8 mouse cellular contexts compared by ENCODE assay signal in genomic region chr10:34418204-34418756, GRCm38 (mm10). TPM values are rescaled to one million over a fixed set of nuclear protein-coding genes. Genes with fewer than 3 reads are reported as not detected.
DNase-seq lines count a peak whose midpoint lies in the region; ATAC-seq and TF ChIP-seq lines count a peak whose summit lies in the region.

Gene Nt5dc1 (minus strand): TSS chr10:34418552.

- H3K9me3 ChIP-seq in heart, embryonic 12.5 days (replicated peaks) = 0 out of 2 replicates have a peak, but pooled peaks cover 5% of the 10 kb centered on the region
- no peaks in the 10 kb centered on the region for H3K9me3 ChIP-seq in kidney, postnatal 0 days (replicated peaks; ENCODE audit: low read length)
- no peaks in the 10 kb centered on the region for H3K9me3 ChIP-seq in liver, embryonic 11.5 days (ENCODE audit: control insufficient read depth, low read length)
- H3K9me3 ChIP-seq in stomach, embryonic 14.5 days (ENCODE audit: control insufficient read depth, low read depth, low read length) = no peaks in the 10 kb centered on the region

- WGBS in heart, embryonic 12.5 days = under 1% methylated on average over 49 of the region's 49 CpGs
- WGBS in kidney, postnatal 0 days = under 1% methylated on average over 49 of the region's 49 CpGs
- WGBS in liver, embryonic 11.5 days = under 1% methylated on average over 49 of the region's 49 CpGs
- WGBS in stomach, embryonic 14.5 days = 1% methylated on average over 40 of the region's 49 CpGs

- peak within 1 kb of the TSS; percentile 95 for H3K4me3 ChIP-seq in heart, embryonic 12.5 days
- peak within 1 kb of the TSS; percentile 84 for H3K4me3 ChIP-seq in kidney, postnatal 0 days (replicated peaks; ENCODE audit: low read depth, low read length)
- peak within 1 kb of the TSS; percentile 77 for H3K4me3 ChIP-seq in liver, embryonic 11.5 days (ENCODE audit: low read depth, low read length)
- peak within 1 kb of the TSS; percentile 79 for H3K4me3 ChIP-seq in stomach, embryonic 14.5 days (ENCODE audit: low read depth, low read length)

- peak within 1 kb of the TSS; percentile 76 for H3K4me2 ChIP-seq in heart, embryonic 12.5 days
- H3K4me2 ChIP-seq in kidney, postnatal 0 days (ENCODE audit: low read length) = peak within 1 kb of the TSS; percentile 62
- peak within 1 kb of the TSS; percentile 72 for H3K4me2 ChIP-seq in liver, embryonic 11.5 days
- peak within 1 kb of the TSS; percentile 58 for H3K4me2 ChIP-seq in stomach, embryonic 14.5 days (replicated peaks; ENCODE audit: low read depth, low read length)

- no peaks in the 10 kb centered on the region for H3K27me3 ChIP-seq in heart, embryonic 12.5 days (replicated peaks)
- no peaks in the 10 kb centered on the region for H3K27me3 ChIP-seq in kidney, postnatal 0 days (ENCODE audit: insufficient read depth, low read length)
- no peaks in the 10 kb centered on the region for H3K27me3 ChIP-seq in liver, embryonic 11.5 days (replicated peaks; ENCODE audit: control insufficient read depth, insufficient read depth, low read length)
- no peaks in the 10 kb centered on the region for H3K27me3 ChIP-seq in stomach, embryonic 14.5 days (ENCODE audit: control insufficient read depth, insufficient read depth, low read length)

- TF ChIP-seq CTCF in kidney, postnatal 0 days (IDR thresholded peaks at IDR 0.05; ENCODE audit: low read depth) = 0 out of 2 replicates have a peak, but pooled peaks have one; percentile 5

- H3K9ac ChIP-seq in heart, embryonic 12.5 days = peak within 1 kb of the TSS; percentile 82
- H3K9ac ChIP-seq in kidney, postnatal 0 days (ENCODE audit: low read depth, low read length) = peak within 1 kb of the TSS; percentile 88
- H3K9ac ChIP-seq in liver, embryonic 11.5 days (ENCODE audit: low read depth, low read length) = peak within 1 kb of the TSS; percentile 90
- H3K9ac ChIP-seq in stomach, embryonic 14.5 days (replicated peaks; ENCODE audit: low read depth, low read length) = peak within 1 kb of the TSS; percentile 41

- H3K27ac ChIP-seq in heart, embryonic 12.5 days (ENCODE audit: poor library complexity, severe bottlenecking) = peak within 1 kb of the TSS; percentile 85
- H3K27ac ChIP-seq in kidney, postnatal 0 days = peak within 1 kb of the TSS; percentile 91
- H3K27ac ChIP-seq in liver, embryonic 11.5 days (ENCODE audit: low read depth, low read length) = peak within 1 kb of the TSS; percentile 85
- peak within 1 kb of the TSS; percentile 10; the same call in 1 of the 2 replicates for H3K27ac ChIP-seq in stomach, embryonic 14.5 days (ENCODE audit: low read length)

- peaks cover 10% of the 10 kb centered on the region for H3K4me1 ChIP-seq in heart, embryonic 12.5 days (replicated peaks)
- H3K4me1 ChIP-seq in kidney, postnatal 0 days (replicated peaks; ENCODE audit: insufficient read depth, low read length) = peaks cover 5% of the 10 kb centered on the region; the same call in 1 of the 2 replicates
- peaks cover 5% of the 10 kb centered on the region for H3K4me1 ChIP-seq in liver, embryonic 11.5 days (replicated peaks; ENCODE audit: control insufficient read depth, insufficient read depth, low read length)
- H3K4me1 ChIP-seq in stomach, embryonic 14.5 days (ENCODE audit: control insufficient read depth, insufficient read depth, low read length) = no peaks in the 10 kb centered on the region; the same call in 1 of the 2 replicates

- no peaks in the 10 kb centered on the region for H3K36me3 ChIP-seq in heart, embryonic 12.5 days
- no peaks in the 10 kb centered on the region for H3K36me3 ChIP-seq in kidney, postnatal 0 days (ENCODE audit: insufficient read depth, low read length)
- H3K36me3 ChIP-seq in liver, embryonic 11.5 days (ENCODE audit: control insufficient read depth, insufficient read depth, low read length) = no peaks in the 10 kb centered on the region
- H3K36me3 ChIP-seq in stomach, embryonic 14.5 days (ENCODE audit: control insufficient read depth, insufficient read depth, low read length) = no peaks in the 10 kb centered on the region

- peak; percentile 95 for ATAC-seq in erythroid progenitor cell, adult 5-6 weeks (replicated peaks; ENCODE audit: low FRiP score, poor library complexity, severe bottlenecking)
- ATAC-seq in heart, embryonic 12.5 days (ENCODE audit: insufficient number of reproducible peaks, low FRiP score) = peak; percentile 99
- ATAC-seq in kidney, postnatal 0 days (replicated peaks; ENCODE audit: low FRiP score, low read depth) = peak; percentile 99
- peak; percentile 98 for ATAC-seq in liver, embryonic 11.5 days (replicated peaks; ENCODE audit: low FRiP score)
- ATAC-seq in stomach, embryonic 14.5 days (ENCODE audit: insufficient number of reproducible peaks, insufficient read depth, low FRiP score, low read depth) = peak; percentile 99

- DNase-seq in CD4-positive helper T cell, adult 2 months (ENCODE audit: low read depth, low spot score) = peak; percentile 94
- peak; percentile 74 for DNase-seq in brain, embryonic 18.5 days (ENCODE audit: low read depth, low spot score)
- DNase-seq in kidney, postnatal 0 days (ENCODE audit: low spot score) = peak; percentile 97
- peak; percentile 99 for DNase-seq in liver, embryonic 11.5 days (ENCODE audit: low spot score)
- DNase-seq in naive thymus-derived CD4-positive, alpha-beta T cell, adult 2 months (ENCODE audit: low read depth) = peak; percentile 96

RNA-seq across cellular contexts. Expression of gene Nt5dc1, which starts in this region (rescaled TPM):
- total RNA-seq in erythroid progenitor cell, adult 5-6 weeks (2015; ENCODE audit: low replicate concordance) = 12.3 and 15.9 TPM in 2 replicates
- 7.6 and 11.8 TPM in 2 replicates for total RNA-seq in erythroid progenitor cell, adult 5-6 weeks (2017; ENCODE audit: low replicate concordance)
- 6.8 and 7.0 TPM in 2 replicates for polyA plus RNA-seq in heart, embryonic 12.5 days (2016; fragmentation: Nextera tagmentation; extraction: Ambion mirVana)
- 15.2 and 15.9 TPM in 2 replicates for polyA plus RNA-seq in kidney, postnatal 0 days (2015; fragmentation: Nextera tagmentation; extraction: Ambion mirVana)
- polyA plus RNA-seq in liver, embryonic 11.5 days (2014; fragmentation: Nextera tagmentation; extraction: Ambion mirVana) = 13.2 and 15.4 TPM in 2 replicates
- polyA plus RNA-seq in stomach, embryonic 14.5 days (2014; fragmentation: Nextera tagmentation; extraction: Ambion mirVana) = 11.6 and 13.1 TPM in 2 replicates

Comparison
In these comparisons a context has a peak if more than half of its experiments do, and no peak if none do; other contexts are left out.
1. Peak in every context shown above with its lines: DNase-seq, ATAC-seq, H3K4me3 ChIP-seq and H3K27ac ChIP-seq.
2. H3K27ac ChIP-seq: peak in every context shown above with its lines; median percentile 91 in kidney, postnatal 0 days; 85 in heart, embryonic 12.5 days; 85 in liver, embryonic 11.5 days; 10 in stomach, embryonic 14.5 days.